Mouse (Mus musculus): Measurements from ENCODE around the gene Gm5483.
"Not testable (repeated sequence)": the region's sequence is repeated elsewhere in the genome, so short reads cannot be mapped to it uniquely, and the experiment has no call there.

Gm5483 gene

GRCm38 (mm10) chr16:36183912-36184311 lies at the start of gene Gm5483:
Gene Gm5483, plus strand, starts transcription at chr16:36184212.
- DNase-seq (ENCODE audit: low spot score): not testable (repeated sequence)

- DNase-seq (ENCODE audit: low spot score): no peak
Measured at GRCm38 (mm10) chr16:36138201-36138600, 45.8 kb upstream of the Gm5483 start.

- DNase-seq (ENCODE audit: low spot score): no peak
Measured at GRCm38 (mm10) chr16:36156402-36156975, 27.5 kb upstream of the Gm5483 start, which contains the start of gene Stfa2l1. Gene Stfa2l1, plus strand, starts transcription at chr16:36156811.

GRCm38 (mm10) chr16:36167841-36168240 lies 16.2 kb upstream of the Gm5483 start:
- not testable (repeated sequence) for DNase-seq (ENCODE audit: low spot score)

- DNase-seq (ENCODE audit: low spot score): no peak
Measured at GRCm38 (mm10) chr16:36176108-36176507, 7.9 kb upstream of the Gm5483 start.

GRCm38 (mm10) chr16:36179910-36180309 lies 4.1 kb upstream of the Gm5483 start:
- DNase-seq (ENCODE audit: low spot score): no peak

- DNase-seq (ENCODE audit: low spot score): no peak
Measured at GRCm38 (mm10) chr16:36199226-36199625, 15.2 kb downstream of the Gm5483 start.

- peak; percentile 1 for DNase-seq (ENCODE audit: low spot score)
Measured at GRCm38 (mm10) chr16:36203846-36204245, 19.8 kb downstream of the Gm5483 start.

GRCm38 (mm10) chr16:36205684-36206083 lies 21.7 kb downstream of the Gm5483 start:
- not testable (repeated sequence) for DNase-seq (ENCODE audit: low spot score)

GRCm38 (mm10) chr16:36209967-36210453 lies 26.0 kb downstream of the Gm5483 start, which contains the start of gene Gm5416:
Gene Gm5416, plus strand, starts transcription at chr16:36210403.
- DNase-seq (ENCODE audit: low spot score): no peak

GRCm38 (mm10) chr16:36221168-36221567 lies 37.2 kb downstream of the Gm5483 start, which contains the start of gene 2010005H15Rik:
Gene 2010005H15Rik, plus strand, starts transcription at chr16:36221468.
- not testable (repeated sequence) for DNase-seq (ENCODE audit: low spot score)

Measured in left cerebral cortex, adult 11 months (tissue).